Mouse (Mus musculus) megakaryocyte-erythroid progenitor cell, adult 5-6 weeks (primary cell): Measurements from ENCODE around the gene Hcar2. TPM values are rescaled to one million over a fixed set of nuclear protein-coding genes. Genes with fewer than 3 reads are reported as not detected.

Source experiments
- ATAC-seq: replicated peaks from 2 replicates; pipeline ENCODE4 v1.8.0; 2016; ENCODE audit warnings: mild to moderate bottlenecking, inconsistent platforms; ENCODE audit not compliant: severe bottlenecking, poor library complexity, low FRiP score, low TSS enrichment
- total RNA-seq, 2 experiments: library from RNA; stranded (forward) in 1 of 2; stranded (reverse) in 1 of 2; fragments of 200-1000, 215-1000 nt in 1 of 2; fragments of >200 nt in 1 of 2; fragmentation: Nextera tagmentation in 1 of 2; gene quantifications; 2 replicates each; pipeline ENCODE4 v1.2.3; 2014 to 2017

The Hcar2 gene
- total RNA-seq, 2 experiments from 2014 or later: not detected

DNA sequence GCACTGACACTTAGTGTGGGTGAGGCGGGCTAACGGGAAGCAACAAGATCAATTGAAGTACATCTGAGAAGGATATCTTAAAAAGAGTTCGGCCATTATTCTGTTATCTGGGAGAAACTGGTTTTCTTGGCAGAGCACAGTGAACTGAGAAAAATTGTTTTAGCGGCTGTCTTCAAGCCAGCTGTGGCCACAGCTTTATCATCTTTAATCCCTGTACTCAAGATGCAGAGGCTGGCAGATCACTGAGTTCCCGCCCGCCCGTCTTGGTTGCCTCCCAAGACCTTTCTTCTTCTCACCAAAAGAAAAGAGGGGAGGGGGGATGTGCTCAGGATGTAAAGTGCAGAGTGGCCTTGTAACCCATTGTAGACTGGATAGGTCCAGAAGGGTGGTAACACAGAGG is 48.4 kb downstream of the Hcar2 start:
- peak; percentile 63 for ATAC-seq

Other genes with a start within 250 kb of the Hcar2 start
- gene Clip1, start 180.9 kb downstream of the Hcar2 start, total RNA-seq (2014; fragmentation: Nextera tagmentation): 45.2 and 52.4 TPM in 2 replicates
- 45.0 and 64.8 TPM in 2 replicates for gene Clip1, start 180.9 kb downstream of the Hcar2 start, total RNA-seq (2017)
- 55.3 and 79.3 TPM in 2 replicates for gene Zcchc8, start 144.4 kb downstream of the Hcar2 start, total RNA-seq (2014; fragmentation: Nextera tagmentation)
- gene Zcchc8, start 144.4 kb downstream of the Hcar2 start, total RNA-seq (2017): 59.3 and 167 TPM in 2 replicates
- 108 and 119 TPM in 2 replicates for gene Rsrc2, start 116.1 kb downstream of the Hcar2 start, total RNA-seq (2014; fragmentation: Nextera tagmentation)
- gene Rsrc2, start 116.1 kb downstream of the Hcar2 start, total RNA-seq (2017): 335 and 401 TPM in 2 replicates
- 56.1 and 72.6 TPM in 2 replicates for gene Kntc1, start 115.8 kb downstream of the Hcar2 start, total RNA-seq (2014; fragmentation: Nextera tagmentation)
- gene Kntc1, start 115.8 kb downstream of the Hcar2 start, total RNA-seq (2017): 29.7 and 48.6 TPM in 2 replicates
- not detected in 2 replicates for gene Hcar1, start 14.5 kb upstream of the Hcar2 start, total RNA-seq (2014; fragmentation: Nextera tagmentation)
- not detected in 2 replicates for gene Hcar1, start 14.5 kb upstream of the Hcar2 start, total RNA-seq (2017)
- 102 and 106 TPM in 2 replicates for gene Denr, start 41.7 kb upstream of the Hcar2 start, total RNA-seq (2014; fragmentation: Nextera tagmentation)
- 96.4 and 102 TPM in 2 replicates for gene Denr, start 41.7 kb upstream of the Hcar2 start, total RNA-seq (2017)
- not detected in 2 replicates for gene Gm43518, start 61.9 kb upstream of the Hcar2 start, total RNA-seq (2014; fragmentation: Nextera tagmentation)
- not detected in 2 replicates for gene Gm43518, start 61.9 kb upstream of the Hcar2 start, total RNA-seq (2017)
- gene Ccdc62, start 65.2 kb upstream of the Hcar2 start, total RNA-seq (2014; fragmentation: Nextera tagmentation): 2.1 and 3.3 TPM in 2 replicates
- gene Ccdc62, start 65.2 kb upstream of the Hcar2 start, total RNA-seq (2017): 2.6 and 4.2 TPM in 2 replicates
- 9.3 and 9.5 TPM in 2 replicates for gene Hip1r, start 108.1 kb upstream of the Hcar2 start, total RNA-seq (2014; fragmentation: Nextera tagmentation)
- gene Hip1r, start 108.1 kb upstream of the Hcar2 start, total RNA-seq (2017): 13.7 and 30.9 TPM in 2 replicates
- gene Vps37b, start 166.8 kb upstream of the Hcar2 start, total RNA-seq (2014; fragmentation: Nextera tagmentation): 20.8 and 34.3 TPM in 2 replicates
- 12.8 and 15.5 TPM in 2 replicates for gene Vps37b, start 166.8 kb upstream of the Hcar2 start, total RNA-seq (2017)
- gene Abcb9, start 230.3 kb upstream of the Hcar2 start, total RNA-seq (2014; fragmentation: Nextera tagmentation): 5.2 and 9.3 TPM in 2 replicates
- 0.95 and 3.5 TPM in 2 replicates for gene Abcb9, start 230.3 kb upstream of the Hcar2 start, total RNA-seq (2017)
- gene Ogfod2, start 246.8 kb upstream of the Hcar2 start, total RNA-seq (2014; fragmentation: Nextera tagmentation): 16.1 and 16.8 TPM in 2 replicates
- 8.0 and 11.9 TPM in 2 replicates for gene Ogfod2, start 246.8 kb upstream of the Hcar2 start, total RNA-seq (2017)